Mouse (Mus musculus): ENCODE measurements around the gene Mrgprh. TPM values are rescaled to one million over a fixed set of nuclear protein-coding genes. Genes with fewer than 3 reads are reported as not detected.

Gene Mrgprh
- polyA plus RNA-seq, 1 experiment from 2014 or later: not detected

- under 1% methylated on average over 40 of the region's 40 CpGs for WGBS
- peaks cover 39% of the 10 kb centered on the region for H3K36me3 ChIP-seq (ENCODE audit: control insufficient read depth, insufficient read depth, low read length)
- no peaks in the 10 kb centered on the region for H3K9me3 ChIP-seq (ENCODE audit: control insufficient read depth, low read length)
- peaks cover 4% of the 10 kb centered on the region; the same call in 1 of the 2 replicates for H3K4me1 ChIP-seq (replicated peaks; ENCODE audit: control insufficient read depth, insufficient read depth, low read length)
- DNase-seq (ENCODE audit: low spot score) (no peak), ATAC-seq (replicated peaks; ENCODE audit: low FRiP score) (peak; percentile 77)
- peak overlapping the region; percentile 66 for H3K4me2 ChIP-seq
- peak overlapping the region; percentile 100 for H3K9ac ChIP-seq (ENCODE audit: low read depth, low read length)
- no peaks in the 10 kb centered on the region for H3K27me3 ChIP-seq (replicated peaks; ENCODE audit: control insufficient read depth, insufficient read depth, low read length)
- H3K4me3 ChIP-seq (ENCODE audit: low read depth, low read length): peak overlapping the region; percentile 93
- peak overlapping the region; percentile 95 for H3K27ac ChIP-seq (ENCODE audit: low read depth, low read length)
These were observed 41.0 kb downstream of the Mrgprh start for GRCm38 (mm10) chr17:12916588-12917380.

- no peaks in the 10 kb centered on the region for H3K27me3 ChIP-seq (replicated peaks; ENCODE audit: control insufficient read depth, insufficient read depth, low read length)
- no peaks in the 10 kb centered on the region for H3K9me3 ChIP-seq (ENCODE audit: control insufficient read depth, low read length)
- peaks cover 58% of the 10 kb centered on the region for H3K36me3 ChIP-seq (ENCODE audit: control insufficient read depth, insufficient read depth, low read length)
- peaks cover 3% of the 10 kb centered on the region; the same call in 1 of the 2 replicates for H3K4me1 ChIP-seq (replicated peaks; ENCODE audit: control insufficient read depth, insufficient read depth, low read length)
- no peak overlapping the region for H3K27ac ChIP-seq (ENCODE audit: low read depth, low read length)
- H3K9ac ChIP-seq (ENCODE audit: low read depth, low read length): no peak overlapping the region
- H3K4me2 ChIP-seq: no peak overlapping the region
- ATAC-seq (replicated peaks; ENCODE audit: low FRiP score): no peak
- WGBS: 97% methylated on average over 1 of the region's 1 CpGs
- H3K4me3 ChIP-seq (ENCODE audit: low read depth, low read length): no peak overlapping the region
- no peak for DNase-seq (ENCODE audit: low spot score)
These were observed 45.2 kb downstream of the Mrgprh start for GRCm38 (mm10) chr17:12921073-12921472.

- Histone ChIP-seq H3K4me1 (replicated peaks; ENCODE audit: control insufficient read depth, insufficient read depth, low read length) (no peaks in the 10 kb centered on the region), H3K9ac (ENCODE audit: low read depth, low read length) (no peak overlapping the region), H3K4me3 (ENCODE audit: low read depth, low read length) (no peak overlapping the region), H3K9me3 (ENCODE audit: control insufficient read depth, low read length) (no peaks in the 10 kb centered on the region), H3K36me3 (ENCODE audit: control insufficient read depth, insufficient read depth, low read length) (peaks cover 48% of the 10 kb centered on the region), H3K27me3 (replicated peaks; ENCODE audit: control insufficient read depth, insufficient read depth, low read length) (no peaks in the 10 kb centered on the region), H3K27ac (ENCODE audit: low read depth, low read length) (no peak overlapping the region), H3K4me2 (no peak overlapping the region)
- ATAC-seq (replicated peaks; ENCODE audit: low FRiP score) (peak; percentile 30; the same call in 1 of the 2 replicates), DNase-seq (ENCODE audit: low spot score) (no peak)
- 90% methylated on average over 3 of the region's 3 CpGs for WGBS
These were observed 49.2 kb downstream of the Mrgprh start for GRCm38 (mm10) chr17:12925001-12925400.

- no peak for DNase-seq (ENCODE audit: low spot score)
- no peak overlapping the region for H3K4me2 ChIP-seq
- H3K27ac ChIP-seq (ENCODE audit: low read depth, low read length): no peak overlapping the region
- H3K4me3 ChIP-seq (ENCODE audit: low read depth, low read length): no peak overlapping the region
- no peaks in the 10 kb centered on the region for H3K27me3 ChIP-seq (replicated peaks; ENCODE audit: control insufficient read depth, insufficient read depth, low read length)
- H3K4me1 ChIP-seq (replicated peaks; ENCODE audit: control insufficient read depth, insufficient read depth, low read length): no peaks in the 10 kb centered on the region
- ATAC-seq (replicated peaks; ENCODE audit: low FRiP score): 0 out of 2 replicates have a peak, but pooled peaks have one; percentile 8
- WGBS: 88% methylated on average over 8 of the region's 8 CpGs
- H3K9ac ChIP-seq (ENCODE audit: low read depth, low read length): no peak overlapping the region
- H3K36me3 ChIP-seq (ENCODE audit: control insufficient read depth, insufficient read depth, low read length): peaks cover 41% of the 10 kb centered on the region
- H3K9me3 ChIP-seq (ENCODE audit: control insufficient read depth, low read length): no peaks in the 10 kb centered on the region
These were observed 49.9 kb downstream of the Mrgprh start for GRCm38 (mm10) chr17:12925703-12926180.

Small RNA genes within 50 kb of the gene (microRNA-seq; reads per million reads assigned to microRNA genes)
- gene Gm24085 (ENCODE audit: borderline number of aligned reads): not detected

Other genes starting within 250 kb of the Mrgprh start
- gene Slc22a1, start 200.2 kb upstream of the Mrgprh start, polyA plus RNA-seq (2014; fragmentation: Nextera tagmentation; extraction: Ambion mirVana): 0.10 TPM in 1 of 2 replicates, not detected in the other
- gene Igf2r, start 106.4 kb upstream of the Mrgprh start, polyA plus RNA-seq (2014; fragmentation: Nextera tagmentation; extraction: Ambion mirVana): 41.8 and 43.7 TPM in 2 replicates
- gene Mas1, start 7.9 kb upstream of the Mrgprh start, polyA plus RNA-seq (2014; fragmentation: Nextera tagmentation; extraction: Ambion mirVana): 0.25 and 0.36 TPM in 2 replicates
- gene Pnldc1, start 34.2 kb downstream of the Mrgprh start, polyA plus RNA-seq (2014; fragmentation: Nextera tagmentation; extraction: Ambion mirVana): 1.8 and 1.9 TPM in 2 replicates
- 549 and 610 TPM in 2 replicates for gene Tcp1, start 39.7 kb downstream of the Mrgprh start, polyA plus RNA-seq (2014; fragmentation: Nextera tagmentation; extraction: Ambion mirVana)
- gene Mrpl18, start 40.3 kb downstream of the Mrgprh start, polyA plus RNA-seq (2014; fragmentation: Nextera tagmentation; extraction: Ambion mirVana): 256 and 263 TPM in 2 replicates
- 0.62 and 1.1 TPM in 2 replicates for gene Acat3, start 64.6 kb downstream of the Mrgprh start, polyA plus RNA-seq (2014; fragmentation: Nextera tagmentation; extraction: Ambion mirVana)
- 113 and 126 TPM in 2 replicates for gene Acat2, start 84.7 kb downstream of the Mrgprh start, polyA plus RNA-seq (2014; fragmentation: Nextera tagmentation; extraction: Ambion mirVana)
- gene Wtap, start 118.1 kb downstream of the Mrgprh start, polyA plus RNA-seq (2014; fragmentation: Nextera tagmentation; extraction: Ambion mirVana): 99.4 and 101 TPM in 2 replicates
- 193 and 213 TPM in 2 replicates for gene Sod2, start 130.8 kb downstream of the Mrgprh start, polyA plus RNA-seq (2014; fragmentation: Nextera tagmentation; extraction: Ambion mirVana)
- not detected in 2 replicates for gene Gpr31b, start 176.3 kb downstream of the Mrgprh start, polyA plus RNA-seq (2014; fragmentation: Nextera tagmentation; extraction: Ambion mirVana)
- not detected in 2 replicates for gene Tcp10b, start 185.1 kb downstream of the Mrgprh start, polyA plus RNA-seq (2014; fragmentation: Nextera tagmentation; extraction: Ambion mirVana)